ENCODE assay signal across 8 mouse cellular contexts in the genomic region with DNA sequence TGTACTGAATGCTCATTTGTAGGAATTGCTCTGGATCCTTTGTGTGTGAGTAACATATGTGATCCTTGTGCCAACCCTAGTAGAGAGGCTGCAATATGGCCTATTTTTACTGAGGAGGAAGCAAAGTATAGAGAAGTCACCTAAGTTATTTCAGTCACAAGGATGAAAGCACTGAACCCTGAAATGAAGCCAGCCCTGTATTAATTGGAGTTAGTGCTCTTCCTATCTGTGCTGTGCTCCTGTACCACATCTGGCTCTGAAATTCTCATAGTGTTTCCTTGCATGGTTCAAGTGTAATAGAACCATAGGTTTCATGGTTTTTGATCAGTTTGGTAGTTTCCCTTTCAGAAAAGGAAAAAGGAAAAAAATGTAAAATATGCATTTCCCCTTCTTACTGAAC. TPM values are rescaled to one million over a fixed set of nuclear protein-coding genes. Genes with fewer than 3 reads are reported as not detected.
"Had no signal": no experiment of that assay in that cellular context is flagged by ENCODE, and none has a peak within 500 bp of the region (broad histone marks: within the 10 kb centered on the region; RNA-seq: fewer than 3 reads in every experiment).

No protein-coding gene starts in this region.

RNA-seq across cellular contexts. Expression of a gene that starts 3.4 kb away (rescaled TPM):
- polyA plus RNA-seq: liver, embryonic 16.5 days; midbrain, embryonic 10.5 days; midbrain, embryonic 12.5 days; midbrain, embryonic 16.5 days; myocyte; neural tube, embryonic 11.5 days; neural tube, embryonic 15.5 days; stomach, embryonic 16.5 days had no signal
